Mouse (Mus musculus) forebrain, embryonic 16.5 days (tissue): ENCODE data around the gene Sla2. TPM values are rescaled to one million over a fixed set of nuclear protein-coding genes. Genes with fewer than 3 reads are reported as not detected.

Source experiments
- ATAC-seq: fragments of 200-750 bp; cut with Nextera tagmentation; 2 replicates; pipeline ENCODE4 v1.8.0; 2017; ENCODE audit warnings: mild to moderate bottlenecking, moderate library complexity
- H3K27ac ChIP-seq: fragments of 300-500 bp; sonication (generic); 2 replicates; pipeline ENCODE4 v1.5.1; 2014; ENCODE audit warnings: low read length, control low read depth
- H3K27me3 ChIP-seq: fragments of 300-500 bp; sonication (generic); replicated peaks from 2 replicates; pipeline ENCODE4 v1.6.1; 2014; ENCODE audit warnings: low read length; ENCODE audit not compliant: control insufficient read depth, insufficient read depth
- H3K36me3 ChIP-seq: fragments of 300-500 bp; sonication (generic); 2 replicates; pipeline ENCODE4 v1.6.1; 2014; ENCODE audit not compliant: control insufficient read depth, insufficient read depth
- H3K4me1 ChIP-seq: fragments of 300-500 bp; sonication (generic); replicated peaks from 2 replicates; pipeline ENCODE4 v1.6.1; 2014; ENCODE audit warnings: low read length; ENCODE audit not compliant: control insufficient read depth, insufficient read depth
- H3K4me2 ChIP-seq: fragments of 300-500 bp; sonication (generic); 2 replicates; pipeline ENCODE4 v1.6.1; 2014; ENCODE audit warnings: mild to moderate bottlenecking, low read length, control low read depth
- H3K4me3 ChIP-seq: fragments of 300-500 bp; sonication (generic); replicated peaks from 2 replicates; pipeline ENCODE4 v1.5.1; 2014; ENCODE audit warnings: mild to moderate bottlenecking, low read length, control low read depth
- H3K9ac ChIP-seq: fragments of 300-500 bp; sonication (generic); replicated peaks from 2 replicates; pipeline ENCODE4 v1.6.1; 2014; ENCODE audit warnings: low read depth, low read length, control low read depth
- H3K9me3 ChIP-seq: fragments of 300-500 bp; sonication (generic); 2 replicates; pipeline ENCODE4 v1.6.1; 2016; ENCODE audit warnings: low read length; ENCODE audit not compliant: control insufficient read depth
- WGBS: fragments of 180-500 bp; shearing (Covaris S2); extraction: QIAGEN DNeasy Blood & Tissue Kit; methylation state at CpG from one replicate; pipeline ENCODE4 v1.1.7; 2014; 5-methylcytosine and 5-hydroxymethylcytosine counted together
- polyA plus RNA-seq: library from polyadenylated mRNA; unstranded; fragments of >200 nt; fragmentation: Nextera tagmentation; extraction: Ambion mirVana; gene quantifications from 2 replicates; pipeline ENCODE4 v1.2.1, GENCODE M21; 2015

Sla2 gene
- polyA plus RNA-seq, 1 experiment from 2014 or later = 0.11 TPM

- no peaks in the 10 kb centered on the region for H3K36me3 ChIP-seq
- H3K27me3 ChIP-seq = no peaks in the 10 kb centered on the region
Measured at GRCm38 (mm10) chr2:156848526-156849182, 38.3 kb downstream of the Sla2 start.

DNA sequence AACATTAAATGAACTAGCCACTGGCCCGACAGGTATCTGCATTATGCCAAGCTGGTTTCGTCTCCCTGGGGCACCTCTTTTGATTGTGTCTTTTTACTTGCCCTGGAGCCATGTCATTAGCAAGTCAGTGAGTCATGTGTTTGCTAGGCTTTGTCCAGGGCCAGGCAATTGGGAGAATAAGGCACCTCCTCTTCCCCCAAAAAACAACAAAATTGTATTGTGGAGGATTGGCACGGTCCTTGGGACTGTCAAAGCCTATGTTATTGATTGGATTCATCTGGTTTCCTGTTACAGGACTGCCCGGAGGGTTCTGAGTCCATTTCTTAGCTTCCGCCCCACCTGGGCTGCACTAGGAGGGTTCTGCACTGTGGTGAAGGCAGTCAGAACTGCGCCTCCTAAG is 39.3 kb downstream of the Sla2 start:
- H3K4me3 ChIP-seq = no peak overlapping the region
- no peaks in the 10 kb centered on the region for H3K36me3 ChIP-seq
- H3K4me2 ChIP-seq = no peak overlapping the region
- ATAC-seq = no peak
- H3K27ac ChIP-seq = no peak overlapping the region
- H3K9ac ChIP-seq = no peak overlapping the region
- no peaks in the 10 kb centered on the region for H3K27me3 ChIP-seq
- peaks cover 20% of the 10 kb centered on the region for H3K4me1 ChIP-seq
- no peaks in the 10 kb centered on the region for H3K9me3 ChIP-seq
- 53% methylated on average over 6 of the region's 6 CpGs for WGBS

More at GRCm38 (mm10) chr2:156848526-156849182, 38.3 kb downstream of the Sla2 start:
- Histone ChIP-seq H3K4me2 (no peak overlapping the region), H3K4me1 (peaks cover 12% of the 10 kb centered on the region), H3K9me3 (no peaks in the 10 kb centered on the region), H3K4me3 (no peak overlapping the region), H3K9ac (no peak overlapping the region), H3K27ac (no peak overlapping the region)
- 84% methylated on average over 6 of the region's 6 CpGs for WGBS
- ATAC-seq = no peak

GRCm38 (mm10) chr2:156844715-156845114 is 42.3 kb downstream of the Sla2 start:
- Histone ChIP-seq H3K27ac (no peak overlapping the region), H3K9ac (no peak overlapping the region), H3K27me3 (no peaks in the 10 kb centered on the region), H3K9me3 (no peaks in the 10 kb centered on the region), H3K4me2 (no peak overlapping the region), H3K36me3 (no peaks in the 10 kb centered on the region), H3K4me1 (peaks cover 43% of the 10 kb centered on the region), H3K4me3 (no peak overlapping the region)
- WGBS = 36% methylated on average over 10 of the region's 10 CpGs
- no peak for ATAC-seq

DNA sequence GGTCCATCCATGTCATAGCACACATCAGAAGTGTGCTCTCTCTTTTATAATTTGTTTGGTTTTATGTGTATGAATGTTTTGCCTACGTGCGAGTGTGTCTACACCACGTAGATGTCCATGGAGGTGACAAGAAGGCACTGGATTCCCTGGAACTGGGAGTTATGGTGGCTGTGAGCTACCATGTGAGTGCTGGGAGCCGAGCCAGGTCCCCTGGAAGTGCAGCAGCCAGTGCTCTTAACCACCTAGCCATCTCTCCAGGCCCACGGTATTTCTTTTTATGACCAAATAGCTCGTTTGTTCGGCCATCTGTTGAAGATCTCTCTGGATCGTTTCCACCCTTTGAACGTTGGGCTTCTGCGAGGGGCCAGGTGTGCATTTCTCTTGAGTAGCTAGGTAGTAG is 43.7 kb downstream of the Sla2 start:
- H3K4me3 ChIP-seq = no peak overlapping the region
- no peak overlapping the region for H3K4me2 ChIP-seq
- peaks cover 48% of the 10 kb centered on the region for H3K4me1 ChIP-seq
- H3K27ac ChIP-seq = no peak overlapping the region
- H3K36me3 ChIP-seq = no peaks in the 10 kb centered on the region
- no peak overlapping the region for H3K9ac ChIP-seq
- 57% methylated on average over 10 of the region's 10 CpGs for WGBS
- H3K27me3 ChIP-seq = no peaks in the 10 kb centered on the region
- H3K9me3 ChIP-seq = no peaks in the 10 kb centered on the region
- ATAC-seq = no peak

GRCm38 (mm10) chr2:156842711-156843110 is 44.3 kb downstream of the Sla2 start:
- Histone ChIP-seq H3K4me1 (peaks cover 48% of the 10 kb centered on the region), H3K36me3 (no peaks in the 10 kb centered on the region), H3K9me3 (no peaks in the 10 kb centered on the region), H3K27ac (no peak overlapping the region; the same call in 1 of the 2 replicates), H3K27me3 (no peaks in the 10 kb centered on the region), H3K4me3 (peak overlapping the region; percentile 75), H3K4me2 (peak overlapping the region; percentile 88), H3K9ac (no peak overlapping the region; the same call in 1 of the 2 replicates)
- ATAC-seq = no peak
- 13% methylated on average over 11 of the region's 11 CpGs for WGBS

DNA sequence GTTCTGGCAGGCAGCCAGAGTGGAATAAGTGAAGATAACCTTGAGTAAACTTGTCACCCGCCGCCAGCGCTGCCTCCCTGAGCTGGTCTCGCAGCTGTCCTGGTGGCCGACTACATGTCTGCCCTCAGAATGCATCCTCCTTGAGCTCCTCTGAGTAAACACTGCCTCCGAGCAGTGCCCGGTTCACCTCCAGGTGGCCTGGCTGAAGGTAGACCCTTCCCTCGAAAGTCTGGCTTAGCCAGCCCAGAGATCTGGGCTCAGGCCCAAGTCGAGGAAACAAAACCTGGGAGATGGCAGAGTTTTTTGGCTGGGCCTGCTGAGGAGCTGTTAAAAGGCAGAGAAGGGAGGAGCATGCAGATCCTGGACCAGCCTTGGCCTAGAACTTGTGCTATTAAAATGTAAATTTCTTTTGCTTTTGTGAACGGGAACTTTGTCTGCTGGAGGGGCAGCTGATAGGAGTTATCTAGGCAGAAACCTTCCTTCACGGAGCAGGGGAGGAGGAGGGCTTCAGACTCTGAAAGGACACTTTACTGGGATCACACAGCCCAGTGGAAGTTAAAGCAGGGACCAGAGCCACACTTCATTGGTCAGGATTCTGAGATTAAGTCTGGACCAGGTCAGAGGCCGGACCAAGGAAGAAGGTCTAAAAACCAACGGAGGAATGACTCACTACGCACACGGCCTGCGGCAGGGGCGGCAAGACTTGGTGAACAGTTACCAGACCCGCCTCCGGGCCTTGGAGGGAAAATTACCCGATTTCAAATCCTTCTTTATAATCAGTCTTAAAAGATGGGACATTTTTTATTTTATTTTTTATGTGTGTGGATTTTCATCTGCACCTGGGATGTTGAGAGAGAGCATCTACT is 44.9 kb downstream of the Sla2 start:
- peaks cover 48% of the 10 kb centered on the region for H3K4me1 ChIP-seq
- no peaks in the 10 kb centered on the region for H3K27me3 ChIP-seq
- H3K9me3 ChIP-seq = no peaks in the 10 kb centered on the region
- H3K4me2 ChIP-seq = peak overlapping the region; percentile 88
- H3K36me3 ChIP-seq = no peaks in the 10 kb centered on the region
- ATAC-seq = peak; percentile 47
- WGBS = 2% methylated on average over 20 of the region's 20 CpGs
- peak overlapping the region; percentile 75 for H3K4me3 ChIP-seq
- H3K27ac ChIP-seq = peak overlapping the region; percentile 82
- H3K9ac ChIP-seq = peak overlapping the region; percentile 72

- ATAC-seq = peak; percentile 14; the same call in 1 of the 2 replicates
- no peaks in the 10 kb centered on the region for H3K9me3 ChIP-seq
- H3K4me2 ChIP-seq = peak overlapping the region; percentile 88
- H3K27me3 ChIP-seq = no peaks in the 10 kb centered on the region
- peak overlapping the region; percentile 82 for H3K27ac ChIP-seq
- H3K36me3 ChIP-seq = no peaks in the 10 kb centered on the region
- WGBS = under 1% methylated on average over 42 of the region's 42 CpGs
- H3K4me3 ChIP-seq = peak overlapping the region; percentile 75
- H3K9ac ChIP-seq = peak overlapping the region; percentile 72
- peaks cover 48% of the 10 kb centered on the region for H3K4me1 ChIP-seq
Measured at GRCm38 (mm10) chr2:156841028-156841840, 45.8 kb downstream of the Sla2 start.

DNA sequence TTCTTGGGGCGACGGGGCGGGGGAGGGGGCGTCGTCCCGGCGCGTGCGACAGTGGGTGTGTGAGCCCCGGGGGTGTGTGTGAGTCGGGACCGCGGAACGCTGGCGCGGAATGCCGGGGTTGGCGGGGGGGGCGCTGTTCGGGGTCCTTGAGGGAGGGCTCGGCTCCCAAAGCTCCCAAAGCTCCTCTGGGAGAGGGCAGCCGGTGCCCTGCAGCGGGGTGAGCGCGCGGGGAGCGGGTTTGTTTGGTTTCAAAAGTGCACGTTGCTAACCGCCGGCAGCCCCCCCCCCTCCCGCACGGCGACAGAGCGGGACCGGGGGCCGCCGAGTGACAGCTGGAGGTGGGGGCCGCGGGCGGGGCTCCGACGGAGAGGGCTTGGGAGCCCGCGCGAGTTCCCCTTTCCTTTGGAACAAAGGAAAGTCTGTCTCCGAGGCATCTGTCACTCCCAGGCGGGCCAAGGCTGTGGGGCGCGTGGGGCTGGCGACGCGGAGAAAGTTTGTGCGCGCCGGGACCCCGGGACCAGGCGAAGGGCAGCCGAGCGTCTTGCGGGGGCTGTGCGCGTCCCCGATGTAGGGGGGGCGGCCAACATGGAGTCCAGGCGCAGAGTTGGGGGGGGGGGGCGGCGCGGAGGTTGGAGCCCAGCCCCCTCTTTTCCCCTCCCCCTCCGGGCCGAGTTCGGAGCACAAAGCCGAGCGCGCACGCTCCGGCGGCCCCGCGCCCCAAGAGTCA is 46.5 kb downstream of the Sla2 start:
- under 1% methylated on average over 52 of the region's 79 CpGs for WGBS
- Histone ChIP-seq H3K36me3 (no peaks in the 10 kb centered on the region), H3K27me3 (no peaks in the 10 kb centered on the region), H3K4me1 (peaks cover 48% of the 10 kb centered on the region), H3K4me2 (peak overlapping the region; percentile 88), H3K4me3 (peak overlapping the region; percentile 75), H3K27ac (peak overlapping the region; percentile 82), H3K9ac (peak overlapping the region; percentile 72), H3K9me3 (no peaks in the 10 kb centered on the region)
- ATAC-seq = peak; percentile 47
